Mouse (Mus musculus) embryonic facial prominence, embryonic 11.5 days (tissue): ENCODE measurements at regions not wholly inside any gene's neighbourhood (a gene's known extent, or its start where the extent isn't known, plus 50 kb on each side); places are given as distances from the start of the nearest gene placed in this dataset.

Experiments
- ATAC-seq: fragments of 200-750 bp; cut with Nextera tagmentation; replicated peaks from 2 replicates; pipeline ENCODE4 v1.8.0; 2017; ENCODE audit warnings: low read depth; ENCODE audit not compliant: insufficient number of reproducible peaks, low FRiP score, low TSS enrichment
- DNase-seq: peaks from one replicate; pipeline ENCODE4 v3.0.0-alpha.2; 2015; ENCODE audit warnings: low spot score
- H3K27ac ChIP-seq: fragments of 300-500 bp; sonication (generic); replicated peaks from 2 replicates; pipeline ENCODE4 v1.5.1; 2014; ENCODE audit warnings: mild to moderate bottlenecking, low read depth, low read length, control low read depth
- H3K27me3 ChIP-seq: fragments of 300-500 bp; sonication (generic); 2 replicates; pipeline ENCODE4 v1.6.1; 2014; ENCODE audit warnings: mild to moderate bottlenecking, low read length, moderate library complexity, mixed read lengths; ENCODE audit not compliant: control insufficient read depth, insufficient read depth
- H3K36me3 ChIP-seq: fragments of 300-500 bp; sonication (generic); replicated peaks from 2 replicates; pipeline ENCODE4 v1.6.1; 2014; ENCODE audit warnings: low read depth, mild to moderate bottlenecking, low read length, moderate library complexity, mixed read lengths; ENCODE audit not compliant: control insufficient read depth, insufficient read depth
- H3K4me1 ChIP-seq: fragments of 300-500 bp; sonication (generic); 2 replicates; pipeline ENCODE4 v1.6.1; 2014; ENCODE audit warnings: low read length, mixed read lengths; ENCODE audit not compliant: control insufficient read depth, insufficient read depth
- H3K4me2 ChIP-seq: fragments of 300-500 bp; sonication (generic); 2 replicates; pipeline ENCODE4 v1.6.1; 2014; ENCODE audit warnings: low read depth, mild to moderate bottlenecking, control low read depth, low read length, moderate library complexity
- H3K4me3 ChIP-seq: fragments of 300-500 bp; sonication (generic); 2 replicates; pipeline ENCODE4 v1.5.1; 2014; ENCODE audit warnings: low read depth, low read length, control low read depth
- H3K9ac ChIP-seq: fragments of 300-500 bp; sonication (generic); replicated peaks from 2 replicates; pipeline ENCODE4 v1.6.1; 2014; ENCODE audit warnings: mild to moderate bottlenecking, control low read depth, low read length
- H3K9me3 ChIP-seq: fragments of 300-500 bp; sonication (generic); replicated peaks from 2 replicates; pipeline ENCODE4 v1.6.1; 2016; ENCODE audit warnings: mild to moderate bottlenecking, low read length, inconsistent platforms, mixed read lengths; ENCODE audit not compliant: control insufficient read depth
- WGBS: fragments of 180-500 bp; shearing (Covaris S2); extraction: QIAGEN DNeasy Blood & Tissue Kit; methylation state at CpG from one replicate; pipeline ENCODE4 v1.1.7; 2014; 5-methylcytosine and 5-hydroxymethylcytosine counted together

- H3K4me3 ChIP-seq = no peak overlapping the region
- ATAC-seq (no peak), DNase-seq (no peak)
- 85% methylated on average over 6 of the region's 6 CpGs for WGBS
- H3K27ac ChIP-seq = no peak overlapping the region
- H3K36me3 ChIP-seq = no peaks in the 10 kb centered on the region
- H3K4me1 ChIP-seq = no peaks in the 10 kb centered on the region
- no peaks in the 10 kb centered on the region for H3K9me3 ChIP-seq
- H3K27me3 ChIP-seq = no peaks in the 10 kb centered on the region
- no peak overlapping the region for H3K9ac ChIP-seq
- H3K4me2 ChIP-seq = no peak overlapping the region
These were observed 143.1 kb downstream of the Mtx3 start for GRCm38 (mm10) chr13:92987691-92988090.

GRCm38 (mm10) chr13:92988600-92988999, 144.0 kb downstream of the Mtx3 start:
- H3K27ac ChIP-seq = no peak overlapping the region
- H3K9ac ChIP-seq = no peak overlapping the region
- no peaks in the 10 kb centered on the region for H3K4me1 ChIP-seq
- H3K9me3 ChIP-seq = no peaks in the 10 kb centered on the region
- H3K4me2 ChIP-seq = no peak overlapping the region
- 80% methylated on average over 9 of the region's 9 CpGs for WGBS
- no peak for DNase-seq
- ATAC-seq = no peak
- H3K4me3 ChIP-seq = no peak overlapping the region
- H3K36me3 ChIP-seq = no peaks in the 10 kb centered on the region
- no peaks in the 10 kb centered on the region for H3K27me3 ChIP-seq

GRCm38 (mm10) chr13:92990316-92991206, 146.0 kb downstream of the Mtx3 start:
- whole genome bisulfite sequencing = 67% methylated on average over 14 of the region's 14 CpGs
- H3K4me2 ChIP-seq = no peak overlapping the region
- ATAC-seq (no peak; the same call in 1 of the 2 replicates), DNase-seq (no peak)
- no peaks in the 10 kb centered on the region for H3K27me3 ChIP-seq
- no peak overlapping the region for H3K4me3 ChIP-seq
- H3K9me3 ChIP-seq = no peaks in the 10 kb centered on the region
- H3K36me3 ChIP-seq = no peaks in the 10 kb centered on the region
- no peak overlapping the region for H3K9ac ChIP-seq
- H3K27ac ChIP-seq = no peak overlapping the region
- no peaks in the 10 kb centered on the region for H3K4me1 ChIP-seq
